ENCODE assay signal across 1 mouse cellular context in the genomic region with DNA sequence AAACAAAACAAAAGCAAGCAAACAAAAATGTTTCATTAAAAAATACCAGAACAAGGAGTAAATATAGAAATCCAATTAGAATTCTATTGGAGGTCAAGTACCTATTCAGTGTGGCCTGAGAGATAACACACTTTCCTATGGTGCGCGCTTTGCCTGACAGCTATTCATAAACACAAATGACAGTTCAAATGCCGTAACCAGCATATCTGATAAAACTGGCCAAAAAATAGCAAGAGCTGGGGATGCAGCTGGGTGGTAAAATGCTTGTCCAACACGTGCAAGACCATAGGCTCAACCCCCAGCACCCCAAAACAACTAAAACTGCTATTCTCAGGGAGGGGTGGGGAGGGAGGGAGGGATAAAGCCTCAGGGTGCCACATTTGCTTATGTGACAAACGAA.
TF ChIP-seq lines count a peak whose summit lies in the region.

No protein-coding gene starts in this region.

TF ChIP-seq in MEL, 35 proteins besides CTCF, POLR2A, EP300 and RAD21 (continued from another document):
- peak; percentile 82; the same call in 1 of the 2 replicates for TF ChIP-seq BHLHE40 (IDR thresholded peaks at IDR 0.05; ENCODE audit: borderline replicate concordance, low read depth, low read length)
- no peak for TF ChIP-seq CHD1 (IDR thresholded peaks at IDR 0.05; ENCODE audit: low read depth, low read length)
- peak; percentile 40; the same call in 1 of the 2 replicates for TF ChIP-seq MAZ (IDR thresholded peaks at IDR 0.05; ENCODE audit: low read depth, low read length)
- TF ChIP-seq E2F4 (IDR thresholded peaks at IDR 0.05; ENCODE audit: borderline replicate concordance, low read depth, low read length): no peak
- TF ChIP-seq NRF1 (IDR thresholded peaks at IDR 0.05; ENCODE audit: insufficient read depth, low read depth, low read length, poor library complexity, severe bottlenecking): no peak
- TF ChIP-seq UBTF (IDR thresholded peaks at IDR 0.05; ENCODE audit: borderline replicate concordance, insufficient read depth, low read depth, low read length): no peak
- peak; percentile 13; the same call in 1 of the 2 replicates for TF ChIP-seq GATA1 (IDR thresholded peaks at IDR 0.05; ENCODE audit: low read depth, low read length)
- peak; percentile 59 for TF ChIP-seq MXI1 (IDR thresholded peaks at IDR 0.05; ENCODE audit: low read depth, low read length)
- TF ChIP-seq GABPA (IDR thresholded peaks at IDR 0.05; ENCODE audit: low read depth, low read length): no peak
- no peak for TF ChIP-seq TBP (IDR thresholded peaks at IDR 0.05; ENCODE audit: low read depth, low read length)
- TF ChIP-seq MAFK (IDR thresholded peaks at IDR 0.05; ENCODE audit: borderline replicate concordance, low read depth, low read length): no peak
- peak; percentile 70 for TF ChIP-seq ETS1 (IDR thresholded peaks at IDR 0.05; ENCODE audit: low read depth, low read length)
- TF ChIP-seq ELF1 (IDR thresholded peaks at IDR 0.05; ENCODE audit: low read depth, low read length): no peak
